Mouse (Mus musculus): Measurements from ENCODE around the gene Ndufs3. TPM values are rescaled to one million over a fixed set of nuclear protein-coding genes. Genes with fewer than 3 reads are reported as not detected.
A peak's percentile ranks its signal among the peaks of the same experiment; 100 is the strongest.

Gene Ndufs3
- 100 to 1,000 TPM; 229 to 240 TPM for total RNA-seq (2021)

- intact Hi-C loops (cut with DNase I) = no loop called here
- peak; percentile 88 to 90 for DNase-seq (ENCODE audit: low spot score in 2 of 2)
These were observed at the start of gene Ndufs3, which contains the start of gene Kbtbd4 for GRCm38 (mm10) chr2:90904076-90904855. Gene Ndufs3, minus strand, starts transcription at chr2:90904827. Gene Kbtbd4, plus strand, starts transcription at chr2:90904740.

DNA sequence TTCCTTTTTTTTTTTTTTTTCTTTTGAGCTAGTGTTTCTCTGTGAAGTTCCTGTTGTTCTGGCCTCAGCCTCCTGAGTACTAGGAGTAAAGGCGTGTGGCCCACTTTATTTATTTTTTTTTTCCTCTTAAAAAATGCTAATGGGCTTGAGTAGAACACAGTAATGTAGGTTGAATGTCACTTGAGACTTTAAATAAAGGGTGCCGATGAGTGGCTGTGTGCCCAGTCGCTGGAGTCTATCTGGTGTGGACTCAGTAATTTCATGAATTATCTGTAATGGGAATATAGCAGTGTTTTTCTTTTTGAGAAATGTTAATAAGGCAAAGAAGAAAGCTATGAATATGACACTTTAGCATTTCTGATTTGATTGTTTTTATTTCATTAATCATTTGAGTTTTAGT, 48.8 kb upstream of the Ndufs3 start:
- intact Hi-C loops (cut with DNase I) = no loop called here
- DNase-seq (ENCODE audit: low spot score in 2 of 2) = no peak

DNA sequence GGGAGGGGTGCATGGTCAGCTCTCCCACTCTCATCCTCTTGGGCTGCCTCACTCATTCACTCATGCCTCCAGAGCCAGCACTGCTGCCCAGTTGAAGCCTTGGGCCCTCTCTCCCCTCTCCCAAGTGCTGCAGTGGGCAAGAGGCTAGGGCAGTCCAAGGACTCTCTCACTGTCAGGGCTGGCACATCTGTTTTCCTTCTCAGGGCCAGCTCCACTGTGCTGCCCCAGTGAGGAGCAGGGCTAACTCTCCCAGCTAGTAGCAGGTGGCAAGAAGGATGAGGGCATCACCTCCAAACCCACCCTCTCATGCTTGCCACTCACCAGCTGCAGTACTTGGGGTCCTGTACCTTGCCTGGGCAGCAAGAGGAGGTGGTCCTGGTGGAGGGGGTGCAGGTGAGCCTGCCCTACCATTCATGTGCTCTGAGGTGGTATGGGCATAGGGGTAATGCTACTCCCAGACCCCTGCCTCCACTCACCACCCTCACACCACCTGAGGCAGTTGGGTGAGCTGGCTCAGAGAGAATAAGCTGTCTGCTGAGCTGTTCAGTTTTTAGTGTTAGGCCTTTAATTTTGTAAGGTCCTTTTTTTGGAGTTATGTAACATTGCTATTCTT, 46.1 kb upstream of the Ndufs3 start:
- no peak for DNase-seq (ENCODE audit: low spot score in 2 of 2)
- intact Hi-C loops (cut with DNase I) = no loop called here

- DNase-seq (ENCODE audit: low spot score in 2 of 2) = no peak
- intact Hi-C loops (cut with DNase I) = no loop called here
These were observed 45.5 kb upstream of the Ndufs3 start for GRCm38 (mm10) chr2:90950149-90950548.

DNA sequence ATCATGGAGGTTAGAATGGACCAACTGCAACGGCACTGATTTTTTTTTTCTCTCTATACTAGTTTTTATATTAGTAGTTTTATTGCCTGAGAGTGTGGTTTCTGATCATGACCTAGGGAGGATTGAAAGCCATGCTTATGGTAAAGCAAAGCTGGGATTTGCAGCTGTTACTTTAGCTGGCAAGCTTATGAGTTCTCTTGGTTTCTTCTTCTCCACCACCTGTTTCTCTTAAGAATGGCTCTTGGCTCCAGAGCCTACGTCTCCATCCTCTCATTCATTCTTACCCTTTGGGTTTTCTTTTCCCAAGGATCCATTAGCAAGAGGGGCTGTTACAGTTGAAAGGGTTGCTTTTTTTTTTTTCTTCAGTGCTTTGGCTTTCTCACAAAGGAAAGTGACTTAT, 37.1 kb upstream of the Ndufs3 start:
- no peak for DNase-seq (ENCODE audit: low spot score in 2 of 2)
- intact Hi-C loops (cut with DNase I) = loop anchor here (2.0 to 5.0 kb wide), 3 partner anchors 23 to 113 kb away; partner anchors contain the start of gene Psmc3

GRCm38 (mm10) chr2:90940233-90941229, 35.9 kb upstream of the Ndufs3 start, which contains the start of gene Celf1:
Gene Celf1, plus strand, starts transcription at chr2:90940382.
- intact Hi-C loops (cut with DNase I) = loop anchor here (2.0 to 5.0 kb wide), 3 partner anchors 24 to 114 kb away; partner anchors contain the start of gene Psmc3
- DNase-seq (ENCODE audit: low spot score in 2 of 2) = peak; percentile 82 to 89

DNA sequence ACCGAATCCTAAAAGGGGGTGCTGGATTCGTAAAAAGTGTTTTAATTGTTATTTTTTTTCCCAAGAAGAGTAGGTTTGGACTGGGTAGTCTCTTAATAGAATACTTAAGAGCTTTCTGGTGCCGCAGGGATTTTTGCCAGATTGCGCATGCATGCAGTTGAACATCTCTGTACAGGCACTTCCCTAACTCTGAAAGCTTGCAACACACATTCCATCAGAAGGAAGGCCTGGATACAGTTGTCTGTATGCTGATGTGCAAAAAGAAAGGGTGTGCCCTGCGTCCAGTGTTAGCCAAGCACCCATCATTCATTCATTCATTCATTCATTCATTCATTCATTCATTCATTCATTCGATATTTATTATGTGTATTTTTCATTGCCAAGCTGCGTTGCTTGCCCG, 35.1 kb upstream of the Ndufs3 start:
- DNase-seq (ENCODE audit: low spot score in 2 of 2) = no peak

DNA sequence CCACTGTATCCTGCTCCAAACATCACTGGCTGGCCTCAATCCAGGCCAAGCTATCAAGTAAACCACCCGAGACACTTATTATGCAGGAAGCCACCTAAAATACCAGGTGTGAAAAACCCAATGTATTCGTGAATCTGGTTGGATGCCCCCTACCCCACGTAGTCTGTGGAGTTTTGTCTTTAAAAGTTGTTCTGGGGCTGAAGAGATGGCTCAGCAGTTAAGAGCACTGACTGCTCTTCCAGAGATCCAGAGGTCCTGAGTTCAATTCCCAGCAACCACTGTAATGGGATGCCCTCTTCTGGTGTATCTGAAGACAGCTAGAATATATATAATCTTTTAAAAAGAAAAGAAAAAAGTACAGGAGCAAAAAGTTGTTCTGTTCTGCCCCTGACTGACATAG, 33.7 kb upstream of the Ndufs3 start:
- no peak for DNase-seq (ENCODE audit: low spot score in 2 of 2)
- intact Hi-C loops (cut with DNase I) = no loop called here

More for the DNA sequence above, 35.1 kb upstream of the Ndufs3 start:
- intact Hi-C loops (cut with DNase I) = loop anchor here (2.0 to 5.0 kb wide), 3 partner anchors 25 to 115 kb away; partner anchors contain the start of gene Psmc3

DNA sequence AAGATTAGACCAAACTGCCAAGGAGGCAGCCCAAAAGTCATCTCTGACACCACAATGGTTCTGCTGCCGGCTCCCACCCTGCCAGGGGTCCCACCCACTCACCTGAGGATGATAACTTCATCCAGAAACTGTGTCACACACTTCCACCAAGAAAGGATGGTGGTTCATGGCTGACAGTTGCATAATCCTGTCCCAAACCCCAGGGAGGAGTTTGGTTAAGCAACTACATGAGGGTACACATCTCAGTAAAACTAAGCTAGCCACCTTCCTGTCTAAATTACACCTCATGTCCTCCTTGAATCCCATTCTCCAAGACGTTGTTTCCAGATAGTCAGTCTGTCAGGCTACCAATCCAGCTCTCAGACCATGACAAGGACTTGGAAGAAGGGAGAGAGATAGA, 27.6 kb upstream of the Ndufs3 start:
- intact Hi-C loops (cut with DNase I) = no loop called here

GRCm38 (mm10) chr2:90931829-90932228, 27.2 kb upstream of the Ndufs3 start:
- intact Hi-C loops (cut with DNase I) = no loop called here

More for the DNA sequence above, 27.6 kb upstream of the Ndufs3 start:
- DNase-seq (ENCODE audit: low spot score in 2 of 2) = no peak

GRCm38 (mm10) chr2:90928566-90928965, 23.9 kb upstream of the Ndufs3 start:
- intact Hi-C loops (cut with DNase I) = no loop called here
- no peak for DNase-seq (ENCODE audit: low spot score in 2 of 2)

More at GRCm38 (mm10) chr2:90931829-90932228, 27.2 kb upstream of the Ndufs3 start:
- DNase-seq (ENCODE audit: low spot score in 2 of 2) = no peak

GRCm38 (mm10) chr2:90922636-90923035, 18.0 kb upstream of the Ndufs3 start:
- DNase-seq (ENCODE audit: low spot score in 2 of 2) = no peak
- intact Hi-C loops (cut with DNase I) = no loop called here

DNA sequence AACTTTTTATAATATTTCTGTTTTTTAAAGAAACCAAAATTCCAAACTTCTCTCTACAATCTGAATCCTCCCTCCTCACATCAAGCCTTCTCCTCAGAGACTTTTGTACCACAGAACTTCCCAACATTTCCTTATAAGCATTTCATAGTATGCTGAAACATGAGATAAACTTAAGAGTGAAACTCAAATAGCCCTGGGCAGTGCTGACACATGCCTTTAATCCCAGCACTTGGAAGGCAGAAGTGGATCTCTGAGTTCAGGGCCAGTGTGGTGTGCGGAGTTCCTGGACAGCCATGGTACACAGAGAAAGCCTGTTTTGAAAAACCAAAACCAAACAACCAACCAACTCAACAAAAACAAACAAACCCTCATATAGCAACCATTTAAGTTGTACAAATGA, 16.6 kb upstream of the Ndufs3 start:
- no peak for DNase-seq (ENCODE audit: low spot score in 2 of 2)
- intact Hi-C loops (cut with DNase I) = no loop called here

DNA sequence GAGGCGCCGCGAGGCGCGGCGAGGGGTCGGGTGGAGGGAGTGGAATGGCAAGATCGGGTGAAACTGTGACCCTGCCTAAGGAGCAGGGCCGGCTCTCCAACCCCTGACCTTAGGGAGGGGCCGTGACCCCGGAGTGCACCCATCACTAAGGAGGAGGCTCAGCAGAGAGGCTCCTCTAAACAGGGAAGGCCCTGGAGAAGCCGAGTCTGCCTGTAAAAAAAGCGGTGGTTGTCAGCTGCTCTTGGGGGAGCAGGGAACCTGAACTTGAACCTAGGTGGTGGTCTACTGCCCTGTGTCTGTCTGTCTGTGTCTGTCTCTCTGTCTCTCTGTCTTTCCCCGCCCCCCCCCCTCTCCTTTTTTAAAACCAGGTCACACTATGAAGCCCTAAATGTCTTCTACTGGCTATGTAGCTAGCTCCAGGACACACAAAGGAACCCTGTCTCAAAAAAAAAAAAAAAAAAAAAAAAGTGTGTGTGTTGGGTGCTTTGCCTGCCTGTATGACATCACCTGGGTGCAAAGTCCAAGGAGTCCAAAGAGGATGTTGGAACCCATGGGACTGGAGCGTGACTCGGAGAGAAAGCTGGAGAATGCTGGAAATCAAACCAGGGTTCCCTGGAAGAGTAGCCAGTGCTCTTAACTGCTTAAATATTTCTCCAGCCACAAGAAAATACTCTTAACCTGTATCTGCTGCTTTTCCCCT, 13.5 kb upstream of the Ndufs3 start:
- intact Hi-C loops (cut with DNase I) = loop anchor here (10.0 kb wide), 1 partner anchor 147 kb away; no protein-coding TSS in a partner anchor
- DNase-seq (ENCODE audit: low spot score in 2 of 2) = no peak

- DNase-seq (ENCODE audit: low spot score in 2 of 2) = peak; percentile 65 to 66
- intact Hi-C loops (cut with DNase I) = loop anchor here (10.0 kb wide), 1 partner anchor 147 kb away; no protein-coding TSS in a partner anchor
These were observed 12.8 kb upstream of the Ndufs3 start for GRCm38 (mm10) chr2:90917233-90917998.

DNA sequence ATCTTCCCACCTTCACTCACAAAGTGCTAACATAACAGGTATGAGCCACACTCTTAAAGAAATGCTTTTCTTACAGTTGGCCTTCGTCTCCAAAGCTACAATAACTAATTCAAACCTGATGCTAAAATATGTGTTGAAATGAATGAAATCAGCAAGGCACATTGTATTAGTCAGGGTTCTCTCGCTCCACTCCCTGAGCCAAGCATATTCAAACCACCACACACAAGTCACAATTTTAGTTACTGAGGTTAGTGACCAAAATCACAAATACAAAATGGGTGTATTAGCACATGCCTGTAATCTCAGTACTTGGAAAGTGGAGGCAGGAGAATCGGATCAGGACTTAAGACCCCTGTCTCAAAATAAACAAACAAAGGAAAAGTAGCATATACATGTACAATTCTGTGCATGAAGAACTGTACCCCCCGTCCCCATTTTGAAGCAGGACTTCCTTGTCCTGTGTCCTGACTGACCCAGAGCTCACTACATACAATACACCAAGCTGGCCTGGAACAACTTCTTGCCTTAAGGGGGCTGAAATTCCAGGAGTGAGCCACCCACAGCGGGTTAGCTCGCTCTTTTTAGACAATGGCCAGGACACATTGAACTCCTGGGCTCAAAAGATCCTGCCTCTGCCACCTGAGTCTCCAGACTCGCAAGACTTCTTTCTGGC, 12.1 kb upstream of the Ndufs3 start:
- no peak for DNase-seq (ENCODE audit: low spot score in 2 of 2)
- intact Hi-C loops (cut with DNase I) = loop anchor here (10.0 kb wide), 1 partner anchor 148 kb away; no protein-coding TSS in a partner anchor

- intact Hi-C loops (cut with DNase I) = loop anchor here (10.0 kb wide), 1 partner anchor 149 kb away; no protein-coding TSS in a partner anchor
- DNase-seq (ENCODE audit: low spot score in 2 of 2) = no peak
These were observed 10.9 kb upstream of the Ndufs3 start for GRCm38 (mm10) chr2:90915516-90915915.

All from left cerebral cortex, postnatal 36 days (tissue).